Comparison of ENCODE assay signal across 8 mouse cellular contexts in genomic region chr16:85173373-85174081, GRCm38 (mm10). TPM values are rescaled to one million over a fixed set of nuclear protein-coding genes. Genes with fewer than 3 reads are reported as not detected.
A peak's percentile ranks its signal among the peaks of the same experiment; 100 is the strongest.
DNase-seq lines count a peak whose midpoint lies in the region; ATAC-seq and TF ChIP-seq lines count a peak whose summit lies in the region.

TSS of gene App (minus strand) at chr16:85173766.

- intact Hi-C loops in heart, postnatal 25 days (cut with DNase I): loop anchor here (1.0 to 10.0 kb wide), 8 partner anchors 25 to 631 kb away; partner anchors contain the start of gene Adamts1

- H3K27me3 ChIP-seq in forebrain, embryonic 16.5 days (replicated peaks; ENCODE audit: control insufficient read depth, insufficient read depth, low read length): no peaks in the 10 kb centered on the region
- no peaks in the 10 kb centered on the region for H3K27me3 ChIP-seq in lung, embryonic 14.5 days (ENCODE audit: insufficient read depth, low read length)

- no peaks in the 10 kb centered on the region for H3K36me3 ChIP-seq in forebrain, embryonic 16.5 days (ENCODE audit: control insufficient read depth, insufficient read depth)
- H3K36me3 ChIP-seq in lung, embryonic 14.5 days (ENCODE audit: insufficient read depth): peaks cover 5% of the 10 kb centered on the region

- peak within 1 kb of the TSS; percentile 95 for H3K27ac ChIP-seq in forebrain, embryonic 16.5 days (ENCODE audit: low read length)
- H3K27ac ChIP-seq in layer of hippocampus, adult 2 months: peak within 1 kb of the TSS; percentile 99
- H3K27ac ChIP-seq in lung, embryonic 14.5 days (ENCODE audit: low read depth): peak within 1 kb of the TSS; percentile 88
- peak within 1 kb of the TSS; percentile 96 for H3K27ac ChIP-seq in olfactory bulb, adult 2 months (ENCODE audit: insufficient read depth, low read depth, low read length)

- TF ChIP-seq POLR2A in olfactory bulb, adult 2 months (IDR thresholded peaks at IDR 0.05; ENCODE audit: insufficient read depth, low read depth, low read length): peak; percentile 95

- under 1% methylated on average over 78 of the region's 78 CpGs for WGBS in forebrain, embryonic 16.5 days
- WGBS in lung, embryonic 14.5 days: under 1% methylated on average over 73 of the region's 78 CpGs
- under 1% methylated on average over 78 of the region's 78 CpGs for WGBS in olfactory bulb, adult 2 months

- H3K4me2 ChIP-seq in forebrain, embryonic 16.5 days (ENCODE audit: low read length): peak within 1 kb of the TSS; percentile 78
- H3K4me2 ChIP-seq in lung, embryonic 14.5 days: peak within 1 kb of the TSS; percentile 68

- no peaks in the 10 kb centered on the region for H3K9me3 ChIP-seq in forebrain, embryonic 16.5 days (ENCODE audit: control insufficient read depth, low read length)
- H3K9me3 ChIP-seq in lung, embryonic 14.5 days (ENCODE audit: low read depth, low read length): no peaks in the 10 kb centered on the region

- TF ChIP-seq CTCF in layer of hippocampus, adult 2 months (conservative IDR thresholded peaks at IDR 0.05): peak; percentile 98
- TF ChIP-seq CTCF in lung, embryonic 14.5 days (IDR thresholded peaks at IDR 0.05; ENCODE audit: low read depth): peak; percentile 79
- peak; percentile 94 for TF ChIP-seq CTCF in olfactory bulb, adult 2 months (IDR thresholded peaks at IDR 0.05; ENCODE audit: insufficient read depth, low read depth, low read length)

- H3K9ac ChIP-seq in forebrain, embryonic 16.5 days (replicated peaks; ENCODE audit: low read depth, low read length): peak within 1 kb of the TSS; percentile 96
- peak within 1 kb of the TSS; percentile 91 for H3K9ac ChIP-seq in lung, embryonic 14.5 days

- peaks cover 26% of the 10 kb centered on the region for H3K4me1 ChIP-seq in forebrain, embryonic 16.5 days (replicated peaks; ENCODE audit: control insufficient read depth, insufficient read depth, low read length)
- H3K4me1 ChIP-seq in lung, embryonic 14.5 days (ENCODE audit: insufficient read depth): peaks cover 23% of the 10 kb centered on the region
- H3K4me1 ChIP-seq in olfactory bulb, adult 2 months (ENCODE audit: control insufficient read depth, insufficient read depth, low read length): peaks cover 11% of the 10 kb centered on the region

- ATAC-seq in forebrain, embryonic 16.5 days: peak; percentile 89
- ATAC-seq in lung, embryonic 14.5 days (ENCODE audit: insufficient read depth): peak; percentile 79

- H3K4me3 ChIP-seq in forebrain, embryonic 16.5 days (replicated peaks; ENCODE audit: low read length): peak within 1 kb of the TSS; percentile 99
- H3K4me3 ChIP-seq in layer of hippocampus, adult 2 months: peak within 1 kb of the TSS; percentile 99
- peak within 1 kb of the TSS; percentile 95 for H3K4me3 ChIP-seq in lung, embryonic 14.5 days (ENCODE audit: low read depth, low read length)
- H3K4me3 ChIP-seq in olfactory bulb, adult 2 months (ENCODE audit: insufficient read depth, low read depth, low read length): peak within 1 kb of the TSS; percentile 62

- DNase-seq in ES-CJ7 (ENCODE audit: low read depth, low spot score): peak; percentile 65
- DNase-seq in cerebellum, adult 11-12 months: peak; percentile 90
- peak; percentile 79 for DNase-seq in heart, postnatal 25 days (ENCODE audit: low spot score)
- peak; percentile 91 to 98 for DNase-seq in layer of hippocampus, adult 2 months (ENCODE audit: low spot score in 2 of 2)
- DNase-seq in lung, embryonic 14.5 days: peak; percentile 93
- peak; percentile 42 to 63 for DNase-seq in thymus, adult 18-20 months

RNA-seq across cellular contexts. Expression of gene App, which starts in this region (rescaled TPM):
- 287 and 288 TPM in 2 replicates for polyA plus RNA-seq in forebrain, embryonic 16.5 days (2015; fragmentation: Nextera tagmentation; extraction: Ambion mirVana)
- total RNA-seq in heart, postnatal 25 days (2021): 100 to 1,000 TPM; 142 to 157 TPM
- total RNA-seq in layer of hippocampus, adult 2 months (2021): 1,000 to 10,000 TPM; 1,175 to 1,228 TPM
- 229 and 231 TPM in 2 replicates for polyA plus RNA-seq in lung, embryonic 14.5 days (2014; fragmentation: Nextera tagmentation; extraction: Ambion mirVana)
- polyA plus RNA-seq in olfactory bulb, adult 2 months (2012; ENCODE audit: insufficient read depth, insufficient read length, low replicate concordance, missing spikeins): 241 and 247 TPM in 2 replicates

Comparison
In these comparisons a context has a peak if more than half of its experiments do, and no peak if none do; other contexts are left out.
1. Peak in every context shown above with its lines: DNase-seq, ATAC-seq, H3K4me3 ChIP-seq and H3K27ac ChIP-seq.
2. RNA of gene App (total RNA-seq): 1,175 to 1,228 TPM in layer of hippocampus, adult 2 months; 142 to 157 TPM in heart, postnatal 25 days; every median in the first group is over 4 times any median in the second.